Mouse (Mus musculus) granulocyte monocyte progenitor cell, adult 5-6 weeks (primary cell): Measurements from ENCODE around the gene Gsx2. TPM values are rescaled to one million over a fixed set of nuclear protein-coding genes. Genes with fewer than 3 reads are reported as not detected.

ENCODE experiments used
- total RNA-seq, 2 experiments: library from RNA; stranded (forward) in 1 of 2; stranded (reverse) in 1 of 2; fragments of 200-712, 200-1000 nt in 1 of 2; fragments of >200 nt in 1 of 2; fragmentation: Nextera tagmentation in 1 of 2; gene quantifications; 2 replicates each; pipeline ENCODE4 v1.2.3; 2014 to 2017

Gsx2 gene
- total RNA-seq, 2 experiments from 2014 or later = not detected

Other genes with a start within 250 kb of the Gsx2 start
- gene Chic2, start 30.8 kb upstream of the Gsx2 start, total RNA-seq (2014; fragmentation: Nextera tagmentation) = 14.2 and 42.0 TPM in 2 replicates
- 40.3 and 58.9 TPM in 2 replicates for gene Chic2, start 30.8 kb upstream of the Gsx2 start, total RNA-seq (2017)
- not detected in 2 replicates for gene Pdgfra, start 76.7 kb downstream of the Gsx2 start, total RNA-seq (2014; fragmentation: Nextera tagmentation)
- not detected in 2 replicates for gene Pdgfra, start 76.7 kb downstream of the Gsx2 start, total RNA-seq (2017)